Mouse (Mus musculus) right cerebral cortex, postnatal 14 days (tissue): ENCODE data around the gene Tmem121.
A peak's percentile ranks its signal among the peaks of the same experiment; 100 is the strongest.

ENCODE experiments used
- DNase-seq: peaks from one replicate; pipeline ENCODE4 v3.0.0; 2022

Gene Tmem121

DNA sequence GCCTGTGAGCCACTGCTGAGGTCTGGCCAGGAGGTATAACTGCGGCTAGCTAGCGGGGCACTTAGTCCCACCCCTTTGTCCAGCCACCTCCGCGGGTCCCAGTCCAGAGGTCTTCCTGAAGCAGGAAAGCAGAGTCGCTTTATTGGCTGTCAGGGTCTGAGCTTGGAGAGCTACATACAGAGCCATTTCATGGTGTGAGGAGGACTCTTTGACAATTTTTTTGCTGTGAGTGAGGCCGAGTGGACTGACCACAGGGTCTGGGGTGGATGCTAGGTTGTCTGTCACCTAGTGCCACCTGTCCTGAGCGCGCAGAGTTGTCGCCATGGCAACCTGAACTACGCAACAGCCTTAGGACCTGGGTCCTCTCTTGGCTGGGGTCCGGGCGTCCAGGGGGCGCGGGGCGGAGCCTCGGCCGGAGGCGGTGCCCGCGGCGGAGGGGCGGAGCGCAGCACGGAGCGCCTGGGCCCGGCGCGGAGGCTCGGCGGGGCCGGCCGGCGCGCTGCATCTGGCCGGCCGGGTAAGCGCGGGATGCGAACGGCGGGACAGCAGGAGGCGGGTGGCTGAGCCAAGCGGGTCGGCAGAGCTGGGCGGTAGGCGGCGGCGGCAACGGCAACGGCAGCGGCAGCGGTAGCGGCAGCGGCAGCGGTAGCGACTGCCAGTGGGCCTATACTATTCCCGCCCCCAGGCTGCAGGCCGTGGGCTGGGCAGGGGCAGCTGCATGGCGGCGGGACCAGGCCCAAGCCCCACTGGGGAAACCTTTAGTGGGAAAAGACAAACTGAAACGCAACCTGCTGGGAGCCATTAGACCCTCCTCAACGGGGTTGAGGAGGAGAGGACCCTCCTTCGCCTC is at the start of gene Tmem121:
Gene Tmem121, plus strand, starts transcription at position 489 of the 850 bp plus-strand sequence.
- peak; percentile 44 for DNase-seq

DNA sequence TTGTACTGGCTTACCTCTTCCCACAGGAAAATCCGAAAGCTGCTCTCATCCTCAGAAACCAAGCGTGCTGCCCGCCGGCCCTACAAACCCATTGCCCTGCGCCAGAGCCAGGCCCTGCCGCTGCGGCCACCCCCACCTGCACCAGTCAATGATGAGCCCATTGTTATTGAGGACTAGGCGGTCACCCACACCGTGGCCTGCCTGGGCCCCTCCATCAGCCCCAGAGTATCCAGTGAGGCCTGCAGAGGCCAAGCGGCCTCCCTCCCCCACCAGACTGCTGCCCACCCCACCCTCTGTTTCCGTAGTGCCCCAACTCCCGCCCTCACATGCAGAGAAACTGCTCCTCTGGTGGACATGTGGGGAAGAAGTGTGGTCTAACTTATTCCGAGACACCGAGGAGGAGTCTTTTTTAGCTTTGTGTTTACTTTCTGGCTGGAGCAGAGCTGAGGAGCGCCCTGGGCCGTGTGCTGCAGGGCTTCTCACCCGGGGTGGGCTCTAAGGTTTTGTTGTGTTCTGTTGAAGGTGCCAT is 49.2 kb upstream of the Tmem121 start:
- no peak for DNase-seq

DNA sequence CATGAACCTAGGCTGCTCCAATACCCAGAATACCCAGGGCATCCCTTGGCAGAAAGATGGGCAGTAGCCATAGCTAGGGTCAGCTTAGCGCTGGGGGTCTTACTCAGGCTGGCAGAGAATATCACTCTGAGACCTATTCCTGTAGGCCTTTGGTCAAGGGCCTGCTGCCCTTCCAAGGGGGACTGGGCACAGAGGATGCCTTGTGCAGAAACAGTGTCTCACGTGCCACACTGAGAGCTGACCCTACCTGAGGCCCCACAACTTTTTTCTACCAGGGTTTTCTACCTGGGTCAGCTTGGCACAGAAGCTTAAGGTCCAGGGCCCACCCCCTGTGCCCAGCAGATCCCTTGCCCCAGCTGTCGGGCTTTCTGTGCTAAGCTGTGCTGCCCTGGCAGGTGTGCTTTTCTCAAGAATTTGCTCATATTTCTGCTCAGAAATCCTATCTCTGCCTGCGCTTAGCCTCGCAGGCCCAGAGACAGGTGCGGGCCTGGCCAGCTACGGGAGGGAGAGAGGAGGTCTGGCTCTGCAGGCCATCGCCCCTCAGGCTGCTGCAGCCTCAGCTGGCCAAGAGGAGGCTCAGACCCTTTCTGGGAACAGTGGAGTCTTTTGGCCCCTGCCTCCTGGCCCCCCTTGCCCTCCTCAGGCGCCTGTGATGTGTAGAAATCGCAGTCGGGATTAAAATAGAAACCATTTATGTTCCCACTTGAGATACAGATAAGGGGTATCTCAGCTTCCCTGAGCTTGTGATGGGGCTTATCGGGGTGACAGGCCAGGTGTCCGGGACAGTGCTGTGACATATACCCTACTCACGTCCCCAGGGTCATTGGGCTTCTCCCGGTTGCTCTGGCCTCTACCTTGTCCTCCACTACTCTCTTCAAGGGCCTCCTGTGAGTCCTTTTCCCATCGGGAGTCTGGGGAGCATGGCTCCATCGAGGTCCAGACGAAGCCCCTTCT is 48.2 kb upstream of the Tmem121 start:
- no peak for DNase-seq

DNA sequence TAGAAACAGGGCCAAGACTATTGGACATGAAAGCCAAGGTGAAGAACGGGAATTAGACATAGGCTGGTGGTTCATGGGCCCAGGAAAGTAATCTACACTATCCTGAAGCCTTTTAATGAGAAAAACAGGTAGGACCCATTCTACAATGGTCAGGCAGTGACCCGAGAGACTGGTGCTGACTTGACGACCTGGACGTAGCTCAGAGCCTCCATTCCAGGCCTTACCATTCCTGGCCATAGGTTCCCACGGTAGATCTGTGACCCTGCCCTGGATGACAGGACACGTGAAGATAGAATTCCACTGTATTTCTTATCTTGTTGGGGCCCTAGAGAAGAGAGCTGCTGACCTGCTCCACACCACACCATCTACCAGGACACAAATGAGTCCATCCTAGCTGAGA is 47.4 kb upstream of the Tmem121 start:
- no peak for DNase-seq

DNA sequence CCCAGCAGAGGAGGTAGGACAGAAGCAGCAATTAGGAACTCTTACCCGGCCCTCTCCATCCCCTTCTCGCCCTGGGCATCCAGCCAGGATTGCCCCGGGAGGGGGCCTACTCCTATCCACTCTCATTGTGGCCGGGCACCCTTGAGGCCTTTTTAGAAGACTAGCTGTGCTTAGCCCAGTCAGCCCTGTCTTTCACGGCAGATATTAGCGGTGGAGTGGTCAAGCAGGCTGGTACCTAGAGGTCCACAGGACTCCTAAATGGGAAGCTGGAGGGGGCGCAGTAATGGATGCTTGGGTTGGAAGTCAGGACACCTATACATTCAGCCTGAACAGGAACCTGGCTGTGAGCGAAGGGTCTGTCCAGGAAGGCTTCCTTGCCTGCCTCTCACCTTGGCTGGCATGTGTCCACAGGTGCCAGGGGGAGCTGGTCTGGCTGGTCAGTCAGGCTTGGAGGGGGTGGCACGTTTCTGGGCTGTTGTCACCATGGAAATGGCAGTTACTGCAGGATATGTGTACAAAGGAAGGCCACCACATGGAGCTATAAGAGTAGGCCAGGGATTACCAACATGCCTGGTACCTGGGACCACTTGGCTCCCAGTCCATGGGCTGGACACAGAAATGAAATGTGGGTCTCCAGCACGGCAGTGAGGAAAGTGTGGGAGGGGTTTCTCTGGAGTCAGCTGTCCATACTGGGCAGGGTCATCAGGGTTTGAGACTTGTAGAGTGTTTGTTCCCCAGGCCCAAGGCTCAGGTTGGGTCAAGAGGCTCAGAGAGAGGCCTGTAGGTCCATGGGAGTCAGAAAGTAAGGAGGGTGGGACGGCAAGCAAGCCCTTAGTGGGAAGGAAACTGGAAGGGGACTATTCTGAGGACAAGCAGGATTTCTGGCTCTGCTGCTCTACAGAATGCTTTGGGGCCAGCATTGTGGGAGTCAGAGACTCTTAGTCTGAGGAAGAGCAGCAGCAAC is 46.5 kb upstream of the Tmem121 start:
- DNase-seq = no peak

DNA sequence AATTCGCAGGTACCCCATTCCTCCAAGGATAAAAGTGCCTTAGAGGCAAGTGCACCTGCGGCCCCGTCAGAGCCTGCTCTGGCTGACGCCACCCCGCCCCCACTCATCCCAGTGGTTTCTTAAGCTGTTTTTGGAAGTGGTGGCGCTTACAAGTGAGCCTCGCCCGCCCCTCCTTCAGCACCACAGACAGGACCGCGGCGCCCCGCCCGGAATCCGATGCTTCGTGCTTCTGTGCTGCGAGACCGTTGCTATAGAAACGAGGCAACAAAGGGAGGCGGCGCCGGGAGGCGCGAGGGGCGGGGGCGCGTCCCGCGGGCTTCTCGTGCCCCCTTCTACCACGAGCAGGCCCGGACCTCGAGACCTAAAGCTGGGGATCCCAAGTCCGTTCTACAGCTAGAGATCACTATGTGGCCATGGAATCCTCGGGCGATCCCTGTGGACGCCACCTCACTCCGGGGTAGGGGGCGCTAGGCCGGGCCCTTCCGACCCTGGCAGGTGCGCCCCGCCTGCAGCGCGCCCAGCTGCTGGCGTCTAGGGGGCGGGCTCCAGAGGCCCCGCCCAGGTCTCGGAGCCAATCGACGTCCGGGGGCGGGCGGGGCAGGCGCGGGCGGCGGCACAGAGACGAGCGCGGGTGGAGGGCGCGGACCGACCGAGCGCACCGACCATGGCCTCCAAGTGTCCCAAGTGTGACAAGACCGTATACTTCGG is 45.7 kb upstream of the Tmem121 start, which contains the start of gene Crip2:
Gene Crip2, plus strand, starts transcription at position 329 of the 708 bp plus-strand sequence.
- peak; percentile 92 for DNase-seq

DNA sequence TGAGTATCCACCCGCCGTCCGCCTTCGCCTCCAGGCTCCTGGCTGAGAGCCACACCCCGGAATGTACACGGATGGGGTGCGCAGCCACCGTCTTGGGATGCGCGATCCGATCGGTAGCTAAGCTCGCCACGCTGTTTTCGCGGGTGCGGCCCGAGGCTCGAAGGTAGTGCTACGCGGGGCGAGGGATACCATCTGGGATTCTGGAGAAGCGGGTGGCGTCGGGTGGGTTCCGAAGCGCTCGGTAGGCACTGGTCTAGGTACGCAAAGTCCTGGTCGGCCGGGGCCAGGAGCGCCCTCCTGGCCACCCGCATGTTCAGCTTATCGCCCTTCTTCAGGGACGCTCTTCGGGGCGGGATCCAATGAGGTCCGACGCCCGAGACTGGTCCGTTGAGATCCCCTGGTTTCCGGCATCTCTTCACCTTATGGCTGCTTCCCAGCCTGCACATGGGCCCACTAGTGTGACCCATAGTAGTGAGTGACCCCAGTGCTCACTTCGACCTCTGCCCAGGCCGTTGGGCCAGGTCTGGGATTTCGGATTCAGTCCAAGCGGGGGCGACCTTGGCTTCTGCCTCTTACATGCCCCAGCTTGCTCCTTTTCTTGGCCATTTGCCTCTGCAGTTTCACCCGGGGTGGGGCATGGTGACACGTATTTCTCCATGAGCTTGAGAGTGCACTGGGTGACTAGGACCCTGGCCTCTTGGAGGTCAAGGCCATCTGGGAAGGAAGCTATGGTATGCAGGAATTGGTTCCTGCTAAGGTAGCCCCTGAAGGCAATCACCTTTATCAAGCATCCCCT is 44.9 kb upstream of the Tmem121 start:
- no peak for DNase-seq

DNA sequence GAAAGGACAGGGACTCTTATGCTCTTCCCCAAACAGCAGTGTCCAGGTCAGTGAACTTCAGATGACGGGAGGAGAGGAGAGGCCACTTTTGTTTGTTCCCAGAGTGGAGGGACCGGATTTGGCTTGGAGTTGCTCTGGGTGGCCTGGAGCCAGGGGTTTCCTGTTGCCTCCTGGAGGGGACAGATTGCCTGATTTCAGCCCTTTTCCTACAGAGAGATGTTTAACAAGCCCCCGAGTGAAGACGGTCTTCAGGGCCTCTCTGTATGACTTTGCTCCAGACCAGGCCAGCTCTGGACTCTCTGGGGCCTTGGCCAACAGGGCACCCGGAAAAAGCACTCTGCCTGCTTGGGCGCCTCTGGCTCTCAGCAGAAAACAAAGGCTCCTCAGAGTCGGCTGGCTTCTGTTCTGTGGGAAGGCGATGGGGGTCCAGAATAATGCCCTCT is 44.2 kb upstream of the Tmem121 start:
- no peak for DNase-seq

DNA sequence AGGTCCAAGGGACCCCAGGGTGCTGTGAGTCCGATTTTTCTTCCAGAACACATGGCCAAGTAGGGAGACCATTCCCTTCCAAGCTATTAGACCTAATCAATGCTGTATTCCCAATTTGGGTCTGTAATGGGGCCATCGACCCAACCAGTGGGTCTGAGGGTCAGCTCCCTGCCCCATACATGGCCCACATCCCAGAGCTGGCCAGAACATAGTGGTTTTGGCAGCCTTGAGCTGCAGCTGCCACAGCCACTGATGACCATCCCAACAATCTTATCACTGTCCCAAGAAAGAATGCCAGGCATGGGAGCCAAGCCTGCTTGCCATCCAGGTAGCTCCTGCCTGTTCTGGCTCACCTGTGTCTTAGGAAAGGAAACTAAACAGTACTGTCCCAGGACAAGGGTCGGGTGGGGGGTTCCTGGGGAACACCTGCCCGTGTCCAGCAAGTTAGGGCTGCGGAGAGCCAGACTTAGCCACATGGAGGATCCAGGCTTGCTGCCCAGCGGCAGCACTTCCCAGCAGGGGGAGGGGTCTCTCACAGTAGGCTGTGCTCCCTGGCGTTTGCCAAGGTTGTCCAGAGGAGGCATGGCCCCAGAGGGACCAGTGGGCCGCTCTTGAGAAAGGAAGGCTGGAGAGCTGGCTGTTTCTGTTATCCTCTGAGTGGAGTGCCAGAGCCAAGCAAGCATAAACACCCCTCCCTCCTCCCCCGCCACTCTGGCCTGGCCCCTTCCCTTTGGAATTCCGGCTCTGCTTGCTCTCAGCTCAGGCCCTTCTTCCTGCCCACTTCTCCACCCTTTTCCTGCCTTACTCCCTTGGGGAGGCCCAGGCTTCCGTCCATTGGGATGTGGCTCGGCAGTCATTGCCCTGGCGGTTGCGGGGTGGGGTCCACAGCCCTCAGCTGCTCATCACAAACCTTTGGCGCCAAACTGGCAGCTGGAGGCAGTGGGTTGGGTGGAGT is 43.4 kb upstream of the Tmem121 start:
- DNase-seq = no peak

DNA sequence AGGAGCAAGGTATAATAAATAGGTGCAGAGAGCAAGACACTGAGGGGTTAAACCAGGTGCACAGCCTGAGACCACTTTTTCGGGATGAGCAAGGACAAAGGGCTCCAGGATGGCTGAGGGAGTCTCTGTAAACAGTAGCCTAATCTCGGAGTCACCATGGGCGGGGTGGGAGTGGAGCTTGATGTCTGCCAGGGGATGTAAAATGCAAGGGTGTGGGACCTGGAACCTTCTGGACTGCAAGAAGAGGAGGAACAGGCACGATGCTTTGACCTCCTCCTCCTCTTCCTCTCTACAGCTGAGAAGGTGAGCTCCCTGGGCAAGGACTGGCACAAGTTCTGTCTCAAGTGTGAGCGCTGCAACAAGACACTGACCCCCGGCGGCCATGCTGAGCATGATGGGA is 42.6 kb upstream of the Tmem121 start:
- DNase-seq = no peak

DNA sequence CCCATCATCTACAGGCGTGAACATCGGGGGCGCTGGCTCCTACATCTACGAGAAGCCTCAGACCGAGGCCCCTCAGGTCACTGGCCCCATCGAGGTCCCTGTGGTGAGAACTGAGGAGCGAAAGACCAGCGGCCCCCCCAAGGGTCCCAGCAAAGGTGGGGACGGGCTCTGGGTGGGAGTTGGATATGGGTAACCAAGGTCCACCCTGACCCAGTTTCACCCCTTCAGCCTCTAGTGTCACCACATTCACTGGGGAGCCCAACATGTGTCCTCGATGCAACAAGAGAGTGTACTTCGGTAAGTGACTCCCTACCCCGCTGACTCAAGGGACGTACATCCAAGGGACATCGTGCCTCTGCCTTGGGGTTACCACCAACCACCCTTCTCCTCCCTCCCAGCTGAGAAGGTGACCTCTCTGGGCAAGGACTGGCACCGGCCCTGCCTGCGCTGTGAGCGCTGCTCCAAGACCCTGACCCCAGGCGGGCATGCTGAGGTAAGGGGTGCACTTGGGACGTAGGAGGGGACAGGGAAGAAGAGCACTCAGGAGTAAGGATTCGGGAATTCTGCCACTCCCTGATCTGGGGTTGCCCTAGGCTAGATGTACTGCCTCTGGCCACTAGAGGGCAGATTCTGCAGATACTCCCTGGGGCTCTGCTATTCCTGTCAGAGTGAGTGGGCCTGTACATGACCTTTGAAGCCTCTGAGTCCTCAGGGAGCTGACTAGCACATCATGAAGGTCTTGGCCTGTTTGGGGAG is 41.6 kb upstream of the Tmem121 start:
- no peak for DNase-seq

DNA sequence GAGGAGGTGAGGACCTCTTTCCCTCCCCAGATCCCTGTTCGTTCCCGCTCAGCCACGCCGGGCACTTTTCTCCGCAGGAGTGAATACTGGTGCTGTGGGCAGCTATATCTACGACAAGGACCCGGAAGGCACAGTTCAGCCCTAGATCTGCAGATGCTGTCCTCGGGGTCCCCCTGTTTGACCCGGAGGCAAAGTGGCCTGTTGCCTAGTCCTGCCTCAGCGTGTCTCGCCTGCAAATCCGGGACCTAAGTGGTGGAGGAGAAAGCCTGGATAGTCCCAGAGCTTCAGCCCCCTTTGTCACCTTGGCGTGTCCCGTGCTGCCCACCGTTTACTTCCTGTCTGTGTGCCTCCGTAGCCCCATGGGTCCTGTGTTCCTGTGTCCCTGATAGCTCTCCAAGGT is 40.8 kb upstream of the Tmem121 start:
- DNase-seq = no peak

DNA sequence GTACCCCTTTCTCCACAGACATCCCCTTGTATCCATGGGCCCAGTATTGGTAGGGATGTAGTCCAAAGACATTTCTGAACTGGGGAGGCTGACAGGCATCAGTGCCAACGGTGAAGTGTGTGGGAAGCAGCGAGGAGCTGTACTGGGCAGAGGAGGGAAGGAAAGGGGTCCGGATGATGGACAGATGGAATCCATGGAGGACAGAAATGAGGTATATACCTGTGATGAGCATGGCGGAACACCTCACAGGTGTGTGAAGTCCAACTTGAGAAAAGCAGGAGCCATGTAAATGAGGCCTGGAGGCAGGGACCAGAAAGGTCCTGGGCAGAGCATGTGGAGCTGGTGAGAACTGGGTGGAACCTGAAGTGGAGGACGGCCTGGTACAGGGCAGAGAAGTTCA is 40.1 kb upstream of the Tmem121 start:
- no peak for DNase-seq

DNA sequence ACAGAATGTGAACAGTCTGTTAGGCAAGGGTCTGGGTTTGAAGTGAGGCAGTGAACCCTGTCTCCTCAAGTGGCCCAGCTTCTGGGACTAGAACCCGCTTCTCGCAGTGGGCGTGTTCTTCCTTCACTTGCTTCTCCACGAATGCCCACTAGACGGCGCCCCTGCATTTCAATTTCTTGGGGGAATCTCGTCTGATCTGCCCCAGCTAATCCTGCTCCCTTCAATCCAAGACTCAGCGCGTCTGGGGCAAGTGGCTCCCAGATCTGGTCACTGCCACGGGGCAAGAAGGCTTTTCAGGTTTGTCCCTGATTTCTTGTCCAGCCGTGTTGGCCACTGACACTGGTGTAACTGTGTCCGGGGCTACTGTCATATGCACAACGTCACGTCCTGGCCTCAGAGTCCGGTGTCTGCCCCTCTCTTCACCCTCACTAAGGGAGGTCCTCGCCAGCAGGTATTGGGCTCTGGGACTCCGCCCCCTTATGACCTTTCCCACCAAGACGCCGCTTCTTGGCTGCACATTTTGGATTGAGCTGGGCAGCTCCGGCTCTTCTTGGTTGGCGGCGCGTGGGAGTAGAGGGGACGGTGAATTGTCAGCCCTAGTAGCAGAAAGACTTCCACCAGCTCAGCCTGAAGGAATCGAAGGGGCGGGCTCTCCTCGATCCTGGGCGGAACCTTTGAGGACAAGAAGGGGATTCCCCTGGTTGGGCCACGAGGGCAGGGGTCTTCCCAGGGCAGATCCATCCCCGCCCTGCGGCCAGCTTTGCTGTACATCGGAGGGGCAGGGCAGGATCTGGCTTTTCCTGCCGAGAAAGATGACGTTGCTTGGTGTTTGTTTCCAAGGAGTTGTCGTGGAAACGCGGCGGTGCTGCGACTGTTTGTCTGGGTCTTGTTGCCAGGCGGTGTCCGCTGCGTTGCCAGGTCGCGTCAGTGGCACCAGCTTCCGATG is 39.3 kb upstream of the Tmem121 start, which contains the start of gene Crip1:
Gene Crip1, plus strand, starts transcription at position 205 of the 946 bp plus-strand sequence.
- peak; percentile 82 for DNase-seq

DNA sequence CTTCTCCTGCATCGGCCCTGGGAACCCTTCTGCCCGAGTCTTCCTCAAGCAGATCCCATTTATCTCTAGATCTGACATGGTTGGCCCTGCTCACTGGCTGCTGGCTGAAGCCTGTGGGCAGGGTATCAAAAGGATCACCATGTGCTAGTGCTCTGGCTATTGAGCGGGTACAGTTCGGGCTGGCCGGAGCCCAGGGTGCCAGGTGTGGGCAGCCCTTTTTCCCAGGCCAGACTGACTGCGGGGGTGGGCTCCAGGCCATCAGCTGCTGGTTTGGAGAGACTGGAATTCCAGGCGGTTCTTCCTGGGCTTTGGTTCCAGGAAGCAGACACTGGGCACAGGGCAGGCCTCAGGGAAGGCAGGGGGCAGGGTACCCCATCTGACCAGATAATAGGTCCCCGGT is 38.2 kb upstream of the Tmem121 start:
- no peak for DNase-seq

DNA sequence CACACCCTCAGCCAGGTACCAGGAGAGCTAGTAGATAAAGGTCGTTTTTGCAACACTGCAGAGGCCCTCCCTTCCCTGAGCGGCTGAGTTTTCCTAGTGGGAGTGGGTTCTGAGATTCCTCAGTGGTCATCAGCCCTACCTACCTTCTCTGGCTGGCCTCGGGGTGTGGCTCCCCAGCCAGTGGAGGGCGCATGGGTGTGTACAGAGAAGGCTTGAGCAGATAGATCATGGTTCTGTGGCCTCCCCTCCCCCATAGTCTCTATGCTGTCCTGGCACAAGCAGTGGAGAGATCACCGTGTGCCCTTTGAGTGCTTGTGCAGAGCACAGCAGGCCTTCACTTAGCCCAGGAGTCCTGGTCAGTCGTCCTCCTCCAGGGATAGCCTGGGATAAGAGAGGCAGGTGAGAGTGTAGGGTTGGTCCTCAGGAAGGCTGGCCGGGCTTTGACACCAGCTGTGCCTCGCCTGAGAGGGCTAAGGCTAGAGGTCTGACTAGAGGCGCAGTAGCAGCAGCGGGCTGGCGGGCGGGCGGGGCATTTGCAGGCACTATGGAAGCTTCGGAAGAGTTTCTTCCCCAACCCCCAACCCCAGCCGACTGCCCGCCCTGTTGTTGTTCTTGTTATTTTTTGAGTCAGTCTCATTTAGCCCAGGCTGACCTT is 37.2 kb upstream of the Tmem121 start:
- no peak for DNase-seq

DNA sequence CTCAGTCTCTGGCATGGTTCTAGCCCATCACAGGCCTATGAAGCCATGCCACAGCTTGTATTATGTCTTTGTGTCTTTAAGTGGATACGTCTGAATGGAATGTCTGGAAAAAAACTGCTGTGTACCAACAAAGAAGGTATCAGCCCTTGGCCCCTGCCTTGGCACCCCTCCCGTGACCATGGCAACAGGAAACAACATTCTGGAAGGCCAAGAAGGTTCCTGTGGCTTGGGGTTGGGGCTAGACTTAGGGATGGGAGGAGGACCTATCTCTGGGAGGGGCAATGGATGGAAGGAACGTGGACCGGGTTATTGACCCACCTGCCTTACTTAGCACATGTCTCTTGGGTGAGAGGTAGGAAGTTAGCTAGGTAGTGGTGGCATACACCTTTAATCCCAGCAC is 36.4 kb upstream of the Tmem121 start:
- DNase-seq = no peak
